Mouse (Mus musculus): ENCODE results near the gene Orm2. TPM values are rescaled to one million over a fixed set of nuclear protein-coding genes. Genes with fewer than 3 reads are reported as not detected.

Orm2 gene
- polyA plus RNA-seq (2015; fragmentation: Illumina TruSeq; extraction: RNeasy Lipid Tissue Mini Kit (QIAGEN cat#74804); ENCODE audit: insufficient read depth, low replicate concordance): 0.47 TPM

DNA sequence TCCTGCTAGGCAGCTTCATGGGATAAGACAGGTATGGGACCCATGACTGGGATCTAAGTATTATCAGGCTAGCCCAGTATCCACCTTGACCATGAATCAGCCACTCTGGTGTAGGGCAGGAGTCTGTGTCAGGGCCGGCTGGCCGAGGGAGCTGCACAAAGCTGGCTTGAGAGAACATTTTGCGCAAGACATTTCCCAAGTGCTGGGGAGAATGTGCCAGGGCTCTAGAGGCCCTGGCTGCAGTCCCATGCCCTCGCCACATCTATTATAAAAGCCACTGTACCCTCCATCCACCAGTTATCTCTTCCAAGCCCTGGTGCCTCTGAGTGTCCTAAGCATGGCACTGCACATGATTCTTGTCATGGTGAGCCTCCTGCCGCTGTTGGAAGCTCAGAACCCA is at the start of gene Orm2:
Gene Orm2 (plus strand): TSS at position 300 of the 400 bp plus-strand sequence.

DNA sequence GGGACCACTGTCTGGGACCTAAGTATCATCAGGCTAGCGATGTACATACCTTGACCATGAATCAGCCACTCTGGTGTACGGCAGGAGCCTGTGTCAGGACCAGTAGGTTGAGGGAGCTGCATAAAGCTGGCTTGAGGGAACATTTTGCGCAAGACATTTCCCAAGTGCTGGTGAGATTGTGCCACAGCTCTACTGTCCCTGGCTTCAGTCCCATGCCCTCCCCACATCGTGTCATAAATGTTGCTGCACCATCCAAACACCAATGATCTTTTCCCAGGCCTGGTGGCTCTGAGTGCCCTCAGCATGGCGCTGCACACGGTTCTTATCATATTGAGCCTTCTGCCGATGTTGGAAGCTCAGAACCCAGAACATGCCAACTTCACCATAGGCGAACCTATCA is 18.0 kb upstream of the Orm2 start, which contains the start of gene Orm1:
Gene Orm1 (plus strand): TSS at position 266 of the 400 bp plus-strand sequence.

DNA sequence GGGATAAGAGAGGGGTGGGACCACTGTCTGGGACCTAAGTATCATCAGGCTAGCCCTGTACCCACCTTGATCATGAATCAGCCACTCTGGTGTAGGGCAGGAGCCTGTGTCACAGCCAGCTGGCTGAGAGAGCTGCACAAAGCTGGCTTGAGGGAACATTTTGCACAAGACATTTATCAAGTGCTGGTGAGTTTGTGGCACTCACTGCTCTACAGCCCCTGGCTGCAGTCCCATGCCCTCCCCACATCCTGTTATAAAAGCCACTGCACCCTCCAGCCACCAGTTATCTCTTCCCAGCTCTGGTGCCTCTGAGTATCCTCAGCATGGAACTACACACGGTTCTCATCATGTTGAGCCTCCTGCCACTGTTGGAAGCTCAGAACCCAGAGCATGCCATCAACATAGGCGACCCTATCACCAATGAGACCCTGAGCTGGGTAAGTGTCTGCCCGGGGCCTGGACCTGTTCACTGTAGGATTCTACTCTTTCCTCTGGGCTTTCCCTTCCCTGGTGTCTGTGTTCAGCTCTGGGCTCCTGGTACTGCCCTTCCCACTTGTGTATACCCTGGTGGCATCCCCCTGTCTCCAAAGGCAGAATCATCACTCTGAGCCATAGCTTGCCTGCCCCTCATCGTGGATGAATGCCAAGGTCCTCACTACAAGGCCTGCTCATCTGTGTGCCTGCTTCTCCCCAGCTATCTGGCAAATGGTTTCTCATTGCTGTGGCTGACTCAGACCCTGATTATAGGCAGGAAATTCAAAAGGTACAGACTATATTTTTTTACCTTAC is 6.2 kb upstream of the Orm2 start, which contains the start of gene Orm3:
Gene Orm3 (plus strand): TSS at position 286 of the 789 bp plus-strand sequence.

DNA sequence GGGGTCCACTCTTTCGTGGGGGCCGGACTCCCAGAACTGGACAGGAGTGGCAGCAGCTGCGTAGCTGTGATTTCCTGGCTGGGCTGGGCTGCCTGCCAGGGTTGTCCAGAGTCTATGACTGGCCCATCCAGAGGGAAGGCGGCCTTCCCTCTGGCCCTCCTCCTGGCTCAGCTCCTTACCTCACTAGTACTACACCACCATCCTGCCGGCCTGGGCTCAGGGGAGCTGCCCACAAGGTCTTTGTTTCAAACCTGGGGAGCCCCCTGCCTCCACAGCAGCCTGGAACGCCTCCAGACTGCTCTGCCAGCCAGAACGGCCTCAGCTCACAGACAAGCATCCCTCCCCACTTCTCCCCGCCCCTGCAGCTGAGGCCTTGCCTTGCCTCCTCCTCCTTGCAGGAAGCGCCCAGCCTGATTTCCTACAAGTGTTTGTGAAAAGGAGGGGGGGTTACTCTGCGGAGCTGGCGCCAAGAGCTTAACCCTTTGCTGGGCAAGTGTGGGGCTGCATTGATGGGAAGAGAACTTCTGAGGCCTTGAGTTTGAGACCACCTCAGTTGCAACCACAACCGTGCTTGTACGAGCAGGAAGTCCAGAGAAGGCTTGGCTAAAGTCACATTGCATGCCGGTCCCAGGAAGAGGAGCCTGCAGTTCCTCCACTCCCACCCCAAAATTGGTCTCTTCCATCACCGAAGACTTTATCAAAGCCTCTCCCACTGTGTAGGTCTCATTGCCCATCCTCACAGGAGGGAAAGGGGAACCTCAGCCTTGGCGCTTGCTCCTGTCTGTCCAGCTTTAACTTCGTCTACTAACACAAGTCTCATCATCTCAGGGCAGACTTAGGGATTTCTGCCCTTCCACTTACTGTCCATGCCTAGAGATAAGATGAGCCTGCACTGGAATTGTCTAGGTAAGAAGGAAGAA is 41.1 kb downstream of the Orm2 start, which contains the start of gene Akna:
Gene Akna (minus strand): TSS at position 315 of the 920 bp plus-strand sequence.

Other genes starting within 250 kb of the Orm2 start
- gene Ambp, start 207.7 kb upstream of the Orm2 start, polyA plus RNA-seq (2015; fragmentation: Illumina TruSeq; extraction: RNeasy Lipid Tissue Mini Kit (QIAGEN cat#74804); ENCODE audit: insufficient read depth, low replicate concordance): not detected
- gene Kif12, start 190.3 kb upstream of the Orm2 start, polyA plus RNA-seq (2015; fragmentation: Illumina TruSeq; extraction: RNeasy Lipid Tissue Mini Kit (QIAGEN cat#74804); ENCODE audit: insufficient read depth, low replicate concordance): not detected
- gene Col27a1, start 148.4 kb upstream of the Orm2 start, polyA plus RNA-seq (2015; fragmentation: Illumina TruSeq; extraction: RNeasy Lipid Tissue Mini Kit (QIAGEN cat#74804); ENCODE audit: insufficient read depth, low replicate concordance): 4.7 TPM
- 0.47 TPM for gene Orm1, start 17.9 kb upstream of the Orm2 start, polyA plus RNA-seq (2015; fragmentation: Illumina TruSeq; extraction: RNeasy Lipid Tissue Mini Kit (QIAGEN cat#74804); ENCODE audit: insufficient read depth, low replicate concordance)
- not detected for gene Orm3, start 6.3 kb upstream of the Orm2 start, polyA plus RNA-seq (2015; fragmentation: Illumina TruSeq; extraction: RNeasy Lipid Tissue Mini Kit (QIAGEN cat#74804); ENCODE audit: insufficient read depth, low replicate concordance)
- 58.4 TPM for gene Akna, start 40.9 kb downstream of the Orm2 start, polyA plus RNA-seq (2015; fragmentation: Illumina TruSeq; extraction: RNeasy Lipid Tissue Mini Kit (QIAGEN cat#74804); ENCODE audit: insufficient read depth, low replicate concordance)
- gene Whrn, start 133.5 kb downstream of the Orm2 start, polyA plus RNA-seq (2015; fragmentation: Illumina TruSeq; extraction: RNeasy Lipid Tissue Mini Kit (QIAGEN cat#74804); ENCODE audit: insufficient read depth, low replicate concordance): 10.4 TPM
- gene Atp6v1g1, start 182.3 kb downstream of the Orm2 start, polyA plus RNA-seq (2015; fragmentation: Illumina TruSeq; extraction: RNeasy Lipid Tissue Mini Kit (QIAGEN cat#74804); ENCODE audit: insufficient read depth, low replicate concordance): 135 TPM
- 18.6 TPM for gene Tmem268, start 196.3 kb downstream of the Orm2 start, polyA plus RNA-seq (2015; fragmentation: Illumina TruSeq; extraction: RNeasy Lipid Tissue Mini Kit (QIAGEN cat#74804); ENCODE audit: insufficient read depth, low replicate concordance)
- not detected for gene Gm11213, start 242.8 kb downstream of the Orm2 start, polyA plus RNA-seq (2015; fragmentation: Illumina TruSeq; extraction: RNeasy Lipid Tissue Mini Kit (QIAGEN cat#74804); ENCODE audit: insufficient read depth, low replicate concordance)